Mouse (Mus musculus) megakaryocyte, embryonic 14.5 days (primary cell): Measurements from ENCODE around the gene Cyp4a32.

ENCODE experiments used
- FLI1 ChIP-seq: IDR thresholded peaks from 2 replicates; pipeline ENCODE4 v1.6.1; 2012; ENCODE audit warnings: low read length, inconsistent platforms, mixed read lengths
- GATA1 ChIP-seq: IDR thresholded peaks from 3 replicates; pipeline ENCODE4 v1.6.1; 2012; ENCODE audit warnings: mixed read lengths, low read length, inconsistent platforms, borderline replicate concordance

- no peak for TF ChIP-seq FLI1
- no peak for TF ChIP-seq GATA1
These were observed 58.4 kb downstream of the Cyp4a32 start for GRCm38 (mm10) chr4:115659190-115659589.
